Mouse (Mus musculus) E14TG2a.4 (cell line): ENCODE results near the gene Plek.

Experiments used
- CTCF ChIP-seq: conservative IDR thresholded peaks from 2 replicates; pipeline ENCODE4 v1.5.1; 2014; ENCODE audit warnings: low read length
- NANOG ChIP-seq: IDR thresholded peaks from 2 replicates; pipeline ENCODE4 v1.6.1; 2014; ENCODE audit warnings: borderline replicate concordance, low read length, mixed read lengths
- POU5F1 ChIP-seq: IDR thresholded peaks from 2 replicates; pipeline ENCODE4 v1.6.1; 2014; ENCODE audit warnings: low read length, borderline replicate concordance

- no peak for TF ChIP-seq CTCF
- no peak for TF ChIP-seq POU5F1
- TF ChIP-seq NANOG: no peak
These were observed 33.9 kb upstream of the Plek start for GRCm38 (mm10) chr11:17086106-17086505.
